Mouse (Mus musculus) heart, embryonic 14.5 days (tissue): ENCODE data around the gene Wapl. TPM values are rescaled to one million over a fixed set of nuclear protein-coding genes. Genes with fewer than 3 reads are reported as not detected.

ENCODE experiments used
- ATAC-seq: fragments of 200-750 bp; cut with Nextera tagmentation; 2 replicates; pipeline ENCODE4 v1.8.0; 2017; ENCODE audit warnings: low read depth, moderate TSS enrichment; ENCODE audit not compliant: insufficient number of reproducible peaks, insufficient read depth, low FRiP score
- H3K27ac ChIP-seq, 2 experiments: fragments of 200-500 bp in 1 of 2; fragments of 300-500 bp in 1 of 2; sonication (generic) in 1 of 2; replicated peaks in 1 of 2; 2 replicates each; pipeline ENCODE4 v1.5.1; 2012 to 2014; ENCODE audit warnings: low read depth in 2 of 2, low read length in 2 of 2, control low read depth in 1 of 2, mild to moderate bottlenecking in 1 of 2, mixed read lengths in 1 of 2; ENCODE audit not compliant: control insufficient read depth in 1 of 2, insufficient read depth in 1 of 2
- H3K27me3 ChIP-seq: fragments of 300-500 bp; sonication (generic); 2 replicates; pipeline ENCODE4 v1.6.1; 2014; ENCODE audit warnings: mild to moderate bottlenecking, low read length, control low read depth; ENCODE audit not compliant: control insufficient read depth, insufficient read depth
- H3K36me3 ChIP-seq: fragments of 300-500 bp; sonication (generic); 2 replicates; pipeline ENCODE4 v1.6.1; 2014; ENCODE audit warnings: mild to moderate bottlenecking, control low read depth, low read length, mixed read lengths; ENCODE audit not compliant: control insufficient read depth, insufficient read depth
- H3K4me1 ChIP-seq, 2 experiments: fragments of 200-500 bp in 1 of 2; fragments of 300-500 bp in 1 of 2; sonication (generic) in 1 of 2; 2 replicates each; pipeline ENCODE4 v1.6.1; 2012 to 2014; ENCODE audit warnings: low read length in 2 of 2, control low read depth in 1 of 2, mixed read lengths in 1 of 2; ENCODE audit not compliant: control insufficient read depth in 2 of 2, insufficient read depth in 2 of 2
- H3K4me2 ChIP-seq: fragments of 300-500 bp; sonication (generic); 2 replicates; pipeline ENCODE4 v1.6.1; 2014; ENCODE audit warnings: mild to moderate bottlenecking, low read length
- H3K4me3 ChIP-seq, 2 experiments: fragments of 200-500 bp in 1 of 2; fragments of 300-500 bp in 1 of 2; sonication (generic) in 1 of 2; 2 replicates each; pipeline ENCODE4 v1.5.1; 2012 to 2014; ENCODE audit warnings: low read length in 2 of 2, mild to moderate bottlenecking in 2 of 2, control low read depth in 1 of 2, low read depth in 1 of 2, moderate library complexity in 1 of 2; ENCODE audit not compliant: control insufficient read depth in 1 of 2, insufficient read depth in 1 of 2
- H3K9ac ChIP-seq: fragments of 300-500 bp; sonication (generic); 2 replicates; pipeline ENCODE4 v1.6.1; 2014; ENCODE audit warnings: mild to moderate bottlenecking, low read length
- H3K9me3 ChIP-seq: fragments of 300-500 bp; sonication (generic); 2 replicates; pipeline ENCODE4 v1.6.1; 2016; ENCODE audit warnings: low read length, control low read depth; ENCODE audit not compliant: control insufficient read depth
- WGBS: fragments of 180-500 bp; shearing (Covaris S2); extraction: QIAGEN DNeasy Blood & Tissue Kit; methylation state at CpG from one replicate; pipeline ENCODE4 v1.1.7; 2014; 5-methylcytosine and 5-hydroxymethylcytosine counted together
- polyA plus RNA-seq: library from polyadenylated mRNA; unstranded; fragments of >200 nt; fragmentation: Nextera tagmentation; extraction: Ambion mirVana; gene quantifications from 2 replicates; pipeline ENCODE4 v1.2.1, GENCODE M21; 2014

Gene Wapl
- polyA plus RNA-seq, 1 experiment from 2014 or later, result 19.9 TPM

DNA sequence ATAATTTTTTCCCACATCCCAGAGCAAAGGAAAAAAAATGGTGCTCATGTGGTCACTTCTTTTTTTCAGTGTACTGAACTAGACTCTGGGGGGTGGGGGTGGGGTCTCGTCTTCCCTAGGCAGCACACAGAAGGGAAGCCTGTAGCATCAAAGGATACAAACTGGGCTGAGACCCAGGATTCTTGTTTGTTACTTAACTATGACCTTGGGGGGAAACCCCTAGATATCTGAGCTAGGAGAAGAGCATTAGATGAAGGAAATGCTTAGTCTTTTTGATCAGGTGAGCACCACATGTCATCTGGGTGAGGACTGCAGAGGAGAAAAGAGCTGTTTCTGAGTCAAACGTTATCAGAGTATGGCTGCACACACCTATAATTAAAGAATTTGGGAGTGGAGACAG, 3.5 kb upstream of the Wapl start:
- 55% methylated on average over 2 of the region's 2 CpGs for WGBS
- Histone ChIP-seq H3K4me3 (no peak overlapping the region), H3K4me2 (no peak overlapping the region), H3K4me1 (peaks cover 0 to 10% of the 10 kb centered on the region in 2 experiments; a peak in 2 of 4 replicates), H3K9me3 (no peaks in the 10 kb centered on the region), H3K27me3 (no peaks in the 10 kb centered on the region), H3K36me3 (no peaks in the 10 kb centered on the region), H3K9ac (no peak overlapping the region), H3K27ac (no peak overlapping the region)
- ATAC-seq, result no peak

- peak overlapping the region; percentile 83 to 94 for H3K4me3 ChIP-seq
- H3K4me1 ChIP-seq, result peaks cover 0 to 13% of the 10 kb centered on the region in 2 experiments; a peak in 2 of 4 replicates
- H3K27me3 ChIP-seq, result no peaks in the 10 kb centered on the region
- peak; percentile 36 for ATAC-seq
- peak overlapping the region; percentile 94 for H3K9ac ChIP-seq
- H3K4me2 ChIP-seq, result peak overlapping the region; percentile 92
- H3K36me3 ChIP-seq, result peaks cover 20% of the 10 kb centered on the region
- peak overlapping the region; percentile 91 for H3K27ac ChIP-seq
- H3K9me3 ChIP-seq, result no peaks in the 10 kb centered on the region
- WGBS, result under 1% methylated on average over 42 of the region's 52 CpGs
These were observed 582 bp downstream of the Wapl start for GRCm38 (mm10) chr14:34674229-34674791.

DNA sequence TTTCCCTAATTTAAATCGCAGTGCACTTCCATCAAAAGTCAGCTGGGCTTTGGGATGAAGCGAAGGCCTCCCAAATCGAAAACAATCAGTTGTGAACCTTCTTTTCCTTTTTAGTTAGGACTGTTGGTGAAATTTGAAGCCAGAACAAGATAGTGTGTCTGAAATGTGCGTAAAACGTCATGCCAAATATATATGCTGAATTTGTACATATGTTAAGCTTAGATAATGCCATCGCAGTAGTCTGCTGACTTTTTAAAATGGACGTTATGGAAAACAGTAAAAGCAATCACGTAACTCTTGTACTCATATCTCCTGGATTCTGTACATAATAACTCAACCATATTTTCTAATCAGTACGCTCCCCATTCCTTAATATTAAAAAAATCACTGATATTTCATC, 1.2 kb downstream of the Wapl start:
- peak overlapping the region; percentile 94 for H3K9ac ChIP-seq
- no peaks in the 10 kb centered on the region for H3K9me3 ChIP-seq
- H3K27ac ChIP-seq, result peak overlapping the region; percentile 91
- peak overlapping the region; percentile 83 to 94 for H3K4me3 ChIP-seq
- ATAC-seq, result no peak
- peaks cover 0 to 13% of the 10 kb centered on the region in 2 experiments; a peak in 2 of 4 replicates for H3K4me1 ChIP-seq
- 19% methylated on average over 9 of the region's 9 CpGs for WGBS
- H3K27me3 ChIP-seq, result no peaks in the 10 kb centered on the region
- peak overlapping the region; percentile 92 for H3K4me2 ChIP-seq
- peaks cover 21% of the 10 kb centered on the region for H3K36me3 ChIP-seq

DNA sequence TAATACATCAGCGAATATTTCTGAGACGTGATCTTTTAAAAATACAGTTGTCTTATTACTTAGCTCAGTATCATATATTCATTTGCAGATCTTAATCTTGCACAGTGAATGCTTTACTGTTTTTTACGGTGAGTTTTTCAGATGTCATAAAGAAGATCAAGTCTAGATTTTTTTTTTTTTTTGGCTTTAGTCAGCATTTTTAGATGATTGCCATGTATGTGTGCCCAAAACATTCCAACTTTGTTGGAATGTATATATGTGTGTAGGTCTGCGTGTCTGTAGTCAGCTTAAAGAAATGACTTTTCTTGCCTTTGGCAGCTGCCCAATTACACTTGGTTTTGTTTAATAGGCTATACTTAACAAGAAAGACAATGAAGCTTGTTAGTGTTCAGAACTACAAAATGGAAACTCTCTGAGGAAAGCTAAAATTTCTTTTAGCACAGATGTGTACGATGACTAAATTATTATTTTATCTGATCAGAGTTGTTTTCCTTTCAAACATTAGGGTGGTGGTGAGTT, 1.7 kb downstream of the Wapl start:
- peak overlapping the region; percentile 28; the same call in 1 of the 2 replicates for H3K9ac ChIP-seq
- no peak overlapping the region for H3K27ac ChIP-seq
- H3K9me3 ChIP-seq, result no peaks in the 10 kb centered on the region
- peak overlapping the region in 1 of 2 experiments; percentile 83; a peak in 1 of 4 replicates for H3K4me3 ChIP-seq
- peaks cover 26% of the 10 kb centered on the region for H3K36me3 ChIP-seq
- WGBS, result 58% methylated on average over 5 of the region's 5 CpGs
- H3K4me2 ChIP-seq, result peak overlapping the region; percentile 92
- H3K27me3 ChIP-seq, result no peaks in the 10 kb centered on the region
- H3K4me1 ChIP-seq, result peaks cover 0 to 13% of the 10 kb centered on the region in 2 experiments; a peak in 2 of 4 replicates
- ATAC-seq, result no peak

DNA sequence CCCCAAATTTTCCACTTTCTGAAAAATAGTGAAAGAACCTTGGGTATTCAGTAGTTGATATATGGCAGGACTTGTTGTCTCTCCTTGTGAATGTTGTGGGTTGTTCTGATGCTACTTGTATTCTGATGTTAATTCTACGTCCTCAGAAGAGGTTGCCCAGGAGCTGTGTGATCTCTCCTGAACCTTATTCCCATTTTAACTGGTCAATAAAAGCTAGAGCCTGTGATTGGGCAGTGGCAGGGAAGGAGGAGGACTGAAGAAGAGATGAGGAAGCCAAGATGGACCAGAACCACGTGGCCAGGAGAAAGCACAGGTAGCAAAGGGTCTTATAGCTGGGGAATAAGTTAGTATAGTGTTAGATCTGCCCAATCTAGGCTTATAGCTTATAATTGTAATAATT, 7.1 kb downstream of the Wapl start:
- WGBS, result 81% methylated on average over 2 of the region's 2 CpGs
- peaks cover 53% of the 10 kb centered on the region for H3K36me3 ChIP-seq

DNA sequence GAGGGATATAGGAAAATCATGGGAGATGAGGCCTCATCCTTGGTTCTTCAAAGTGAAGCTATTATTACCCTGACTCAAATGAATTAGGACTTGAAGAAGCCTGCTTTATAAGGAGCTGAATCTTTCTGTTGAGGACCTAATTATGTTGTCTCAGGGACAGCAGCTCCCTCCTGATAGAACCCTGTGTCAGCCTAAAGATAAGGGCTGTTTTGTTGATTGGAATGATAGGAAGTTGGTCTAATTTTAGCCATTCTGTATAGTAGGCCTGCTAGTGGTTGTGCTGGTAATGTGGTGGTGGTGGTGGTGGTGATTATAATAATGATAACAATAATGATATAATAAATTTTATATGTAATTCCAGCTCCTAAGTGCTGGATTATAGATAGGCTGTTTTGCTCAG, 11.3 kb downstream of the Wapl start:
- peaks cover 0 to 12% of the 10 kb centered on the region in 2 experiments; a peak in 1 of 4 replicates for H3K4me1 ChIP-seq
- no peak overlapping the region for H3K27ac ChIP-seq
- peaks cover 44% of the 10 kb centered on the region for H3K36me3 ChIP-seq
- H3K9me3 ChIP-seq, result no peaks in the 10 kb centered on the region
- H3K9ac ChIP-seq, result no peak overlapping the region
- ATAC-seq, result no peak
- no peak overlapping the region for H3K4me3 ChIP-seq
- no peak overlapping the region for H3K4me2 ChIP-seq
- H3K27me3 ChIP-seq, result no peaks in the 10 kb centered on the region

More for the DNA sequence above, 7.1 kb downstream of the Wapl start:
- H3K4me2 ChIP-seq, result no peak overlapping the region
- no peak for ATAC-seq
- no peak overlapping the region for H3K27ac ChIP-seq
- H3K9me3 ChIP-seq, result no peaks in the 10 kb centered on the region
- no peak overlapping the region for H3K4me3 ChIP-seq
- H3K4me1 ChIP-seq, result peaks cover 0 to 12% of the 10 kb centered on the region in 2 experiments; a peak in 1 of 4 replicates
- H3K9ac ChIP-seq, result no peak overlapping the region
- no peaks in the 10 kb centered on the region for H3K27me3 ChIP-seq

GRCm38 (mm10) chr14:34693970-34694369, 20.2 kb downstream of the Wapl start:
- Histone ChIP-seq H3K4me2 (no peak overlapping the region), H3K36me3 (peaks cover 66% of the 10 kb centered on the region), H3K27me3 (no peaks in the 10 kb centered on the region), H3K4me1 (no peaks in the 10 kb centered on the region), H3K4me3 (no peak overlapping the region), H3K9me3 (no peaks in the 10 kb centered on the region), H3K27ac (no peak overlapping the region), H3K9ac (no peak overlapping the region)
- 98% methylated on average over 4 of the region's 4 CpGs for WGBS
- ATAC-seq, result no peak

GRCm38 (mm10) chr14:34697376-34697775, 23.6 kb downstream of the Wapl start:
- WGBS, result 60% methylated on average over 1 of the region's 1 CpGs
- no peak for ATAC-seq

More at GRCm38 (mm10) chr14:34697376-34697775, 23.6 kb downstream of the Wapl start:
- Histone ChIP-seq H3K4me1 (no peaks in the 10 kb centered on the region), H3K4me2 (no peak overlapping the region), H3K9ac (no peak overlapping the region), H3K4me3 (no peak overlapping the region), H3K27ac (no peak overlapping the region), H3K27me3 (no peaks in the 10 kb centered on the region), H3K9me3 (no peaks in the 10 kb centered on the region), H3K36me3 (peaks cover 58% of the 10 kb centered on the region)
